Mouse (Mus musculus) cerebellum, adult (tissue): ENCODE results near the gene Plch1.

Source experiments
- ATAC-seq: cut with Nextera tagmentation; 2 replicates; pipeline ENCODE4 v1.9.2; 2017; ENCODE audit warnings: mild to moderate bottlenecking, moderate library complexity, mixed read lengths; ENCODE audit not compliant: insufficient number of reproducible peaks, low FRiP score, low TSS enrichment

The Plch1 gene

GRCm38 (mm10) chr3:63728325-63728724, 170.9 kb downstream of the Plch1 start:
- ATAC-seq: no peak

- ATAC-seq: no peak
Observed at GRCm38 (mm10) chr3:63726667-63727342, 172.5 kb downstream of the Plch1 start.

GRCm38 (mm10) chr3:63693694-63694093, 205.6 kb downstream of the Plch1 start:
- ATAC-seq: no peak

GRCm38 (mm10) chr3:63692727-63693126, 206.5 kb downstream of the Plch1 start:
- no peak for ATAC-seq

- ATAC-seq: no peak
Observed at GRCm38 (mm10) chr3:63668779-63669178, 230.5 kb downstream of the Plch1 start.

- ATAC-seq: no peak
Observed at GRCm38 (mm10) chr3:63665307-63665706, 234.0 kb downstream of the Plch1 start.

GRCm38 (mm10) chr3:63664575-63665243, 234.6 kb downstream of the Plch1 start:
- ATAC-seq: no peak
